Mouse (Mus musculus): ENCODE measurements at regions not wholly inside any gene's neighbourhood (a gene's known extent, or its start where the extent isn't known, plus 50 kb on each side); places are given as distances from the start of the nearest gene placed in this dataset.
"Not testable (repeated sequence)": the region's sequence is repeated elsewhere in the genome, so short reads cannot be mapped to it uniquely, and the experiment has no call there.

DNA sequence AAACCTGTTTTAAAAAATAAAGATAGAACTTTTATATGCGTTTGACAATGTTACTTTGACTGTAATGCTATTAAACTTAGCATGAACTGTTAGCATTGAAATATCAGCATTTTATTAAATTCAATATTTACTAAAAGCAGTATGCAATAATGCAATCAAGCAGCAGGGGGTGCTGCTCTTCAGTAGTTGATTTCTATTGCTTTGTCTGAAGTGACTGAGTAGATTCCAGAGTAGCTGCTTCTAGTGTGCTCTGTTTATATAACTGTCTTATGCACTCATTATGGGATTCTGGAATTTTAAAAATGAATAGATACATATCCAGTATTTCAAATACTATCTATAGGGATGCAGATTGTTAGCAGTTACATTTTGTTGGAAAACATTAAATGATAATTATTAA lies 146.2 kb downstream of the Gm28710 start:
- 31% methylated on average over 1 of the region's 1 CpGs for WGBS
- no peak for DNase-seq (ENCODE audit: low read depth, low spot score)

DNA sequence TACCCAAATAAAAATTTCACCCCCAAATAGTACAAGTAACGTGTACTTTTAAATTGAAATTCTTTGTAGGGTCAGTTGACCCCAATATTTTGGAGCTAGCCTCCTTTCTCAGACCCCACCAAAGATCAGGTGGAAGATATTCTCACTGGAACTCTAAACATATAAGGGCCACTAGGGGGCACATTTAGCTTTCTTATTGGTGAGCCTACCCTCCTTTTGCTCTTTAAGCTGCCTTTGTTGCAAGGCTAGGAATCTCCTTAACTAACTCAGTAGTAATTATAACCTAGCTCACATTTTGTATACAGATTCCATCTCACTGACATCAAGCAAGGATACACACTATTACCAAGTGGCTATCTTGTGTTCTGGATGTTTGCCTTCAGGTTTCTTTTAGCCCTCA lies 155.8 kb downstream of the Gm28710 start:
- DNase-seq (ENCODE audit: low read depth, low spot score): peak; percentile 45
- 16% methylated on average over 1 of the region's 1 CpGs for WGBS

DNA sequence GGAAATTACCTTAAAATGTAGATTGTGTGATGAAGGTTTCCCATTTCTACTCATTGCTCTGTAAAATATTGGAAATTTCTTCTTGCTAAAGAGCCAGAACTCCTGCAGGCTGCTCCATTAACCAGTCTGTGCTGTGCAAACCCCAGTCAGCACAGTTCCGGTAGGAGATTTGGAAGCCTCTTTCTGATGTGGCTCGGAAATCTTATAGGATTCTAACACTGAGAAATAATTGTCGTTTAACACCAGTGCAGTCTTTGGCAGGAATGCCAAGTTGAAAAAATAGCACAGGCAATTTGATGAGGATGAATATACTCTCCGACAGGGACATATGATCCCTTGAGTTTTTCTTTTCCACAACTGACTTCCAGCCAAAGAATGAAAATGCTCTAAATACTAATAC lies 176.1 kb downstream of the Gm28710 start:
- DNase-seq (ENCODE audit: low read depth, low spot score): no peak
- WGBS: 81% methylated on average over 4 of the region's 4 CpGs

DNA sequence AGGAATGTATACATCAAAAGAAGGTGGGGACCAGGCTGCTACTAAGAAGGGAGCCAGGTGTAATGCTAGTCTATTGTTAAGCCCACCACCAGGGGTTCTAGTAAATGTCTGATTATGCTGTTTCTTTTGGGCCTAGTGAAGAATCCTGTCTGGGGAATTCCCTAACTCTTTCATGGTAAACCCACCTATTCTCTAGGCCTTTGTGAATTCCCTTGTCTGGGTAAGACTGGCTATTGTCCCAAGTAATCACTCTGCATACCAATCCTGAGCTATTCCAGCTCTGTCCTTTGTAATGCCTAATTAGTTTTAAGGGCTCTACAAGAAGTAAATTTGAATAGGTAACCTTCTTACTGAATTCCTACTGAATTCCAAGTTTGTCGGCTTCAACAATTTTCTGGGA lies 177.2 kb downstream of the Gm28710 start:
- WGBS: 83% methylated on average over 1 of the region's 1 CpGs
- not testable (repeated sequence) for DNase-seq (ENCODE audit: low read depth, low spot score)

DNA sequence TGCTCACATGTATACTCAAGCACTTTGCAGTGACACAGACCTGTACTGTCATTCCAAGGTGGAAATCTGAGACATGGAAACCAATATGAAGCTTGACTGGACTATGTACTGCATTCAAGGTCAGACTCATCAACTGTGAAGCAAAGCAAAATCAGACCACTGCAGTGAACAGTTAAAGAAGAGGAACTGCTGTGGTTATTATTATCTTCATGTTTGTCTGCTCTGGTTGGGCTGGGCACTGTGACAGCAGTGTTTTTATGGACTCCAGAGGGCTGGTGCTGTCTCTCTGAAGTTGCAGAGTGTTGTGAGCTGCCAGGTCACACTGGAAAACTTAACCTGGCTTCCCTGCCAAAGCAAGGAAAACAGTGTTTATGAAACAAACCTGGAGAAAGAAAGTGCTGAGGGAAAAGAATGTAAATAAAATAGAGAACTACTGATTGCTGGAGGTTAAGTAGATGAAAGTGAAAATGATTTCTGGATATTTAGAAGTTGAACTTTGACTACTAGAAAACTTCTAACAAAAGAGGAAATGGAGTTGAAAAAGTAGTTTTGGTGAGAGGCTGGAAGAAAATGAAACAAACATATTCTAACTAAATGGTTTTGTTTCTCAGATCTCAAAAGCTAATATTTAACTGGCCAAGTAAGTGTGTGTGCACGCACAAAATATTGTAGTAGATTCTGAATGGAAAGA lies 181.7 kb downstream of the Gm28710 start:
- peak; percentile 22 for DNase-seq (ENCODE audit: low read depth, low spot score)
- 10% methylated on average over 1 of the region's 1 CpGs for whole genome bisulfite sequencing

DNA sequence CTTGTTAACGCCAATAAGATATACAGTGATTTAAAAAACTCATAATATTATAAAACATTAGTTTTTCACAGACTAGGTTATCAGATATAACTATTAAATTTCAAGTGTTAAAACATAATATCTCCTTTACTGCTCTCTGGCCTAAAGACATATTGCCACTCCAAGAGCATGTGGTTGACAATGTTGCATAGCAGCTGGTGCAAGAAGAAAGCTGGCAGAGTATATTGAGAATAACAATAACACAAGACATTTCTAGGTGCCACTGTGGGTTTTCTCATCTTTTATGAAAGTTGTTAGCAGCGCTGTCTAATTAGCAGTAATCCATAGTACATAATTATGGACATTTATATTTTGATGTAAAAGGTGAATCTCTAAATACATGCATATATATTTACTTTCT lies 184.4 kb downstream of the Gm28710 start:
- WGBS: 95% methylated on average over 2 of the region's 2 CpGs
- DNase-seq (ENCODE audit: low read depth, low spot score): no peak

DNA sequence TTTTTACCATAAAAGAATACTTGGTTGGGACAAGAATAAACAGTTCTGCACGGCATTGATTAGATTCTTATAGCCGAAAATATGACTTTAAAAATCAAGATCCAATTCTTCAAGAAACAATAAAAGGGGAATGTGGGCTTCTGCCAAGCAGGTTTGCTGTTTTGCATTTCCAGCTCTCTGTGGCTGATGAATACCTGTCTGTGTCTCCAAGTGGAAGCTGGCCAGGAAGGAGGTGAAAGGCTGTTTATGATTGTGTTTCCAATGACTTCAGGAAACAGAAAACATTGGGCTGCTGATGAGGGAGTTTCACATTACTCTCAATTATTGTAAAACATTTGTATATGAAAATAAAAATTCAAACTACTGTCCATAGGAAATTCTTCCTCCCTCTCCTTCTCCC lies 193.3 kb downstream of the Gm28710 start:
- WGBS: 27% methylated on average over 2 of the region's 2 CpGs
- no peak for DNase-seq (ENCODE audit: low read depth, low spot score)

DNA sequence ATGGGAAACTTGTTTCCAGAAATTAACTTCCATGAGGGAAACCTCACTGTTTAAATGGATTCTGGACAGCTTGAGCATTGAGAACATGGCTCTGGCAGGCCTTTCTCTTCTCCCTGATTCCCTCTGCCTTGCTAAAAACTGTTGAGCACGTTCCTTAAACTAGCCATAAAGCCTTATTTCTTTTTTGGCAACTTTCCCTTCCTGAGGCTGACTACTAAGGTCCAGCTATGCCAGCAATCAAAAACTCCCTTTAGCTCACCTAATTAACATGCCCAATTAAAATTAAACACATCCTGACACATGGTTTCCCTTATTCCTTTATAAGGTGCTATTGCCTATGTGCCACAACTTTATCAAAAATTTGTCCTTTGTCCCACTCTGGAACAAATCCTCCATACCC lies 199.9 kb downstream of the Gm28710 start:
- WGBS: 34% methylated on average over 1 of the region's 1 CpGs
- DNase-seq (ENCODE audit: low read depth, low spot score): no peak

DNA sequence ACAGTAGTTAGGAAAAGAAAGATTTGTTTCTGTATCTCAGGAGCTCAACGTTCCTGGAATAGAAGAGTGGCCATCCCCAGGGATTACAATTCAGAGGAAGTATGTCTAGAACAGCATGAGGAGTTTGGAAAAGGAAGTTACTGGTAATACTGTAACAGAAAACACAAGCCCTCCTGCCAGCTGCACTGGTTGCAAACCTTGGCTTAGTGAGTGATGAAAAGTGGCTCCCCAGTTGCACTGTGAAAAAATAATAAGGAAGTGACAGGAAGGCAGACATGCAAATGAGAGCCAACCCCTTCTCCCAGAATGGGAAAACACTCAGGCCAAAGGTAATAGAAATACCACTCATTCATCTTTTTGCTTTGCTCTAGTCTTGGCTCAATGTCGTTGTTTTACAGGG lies 207.6 kb downstream of the Gm28710 start:
- DNase-seq (ENCODE audit: low read depth, low spot score): no peak
- 33% methylated on average over 2 of the region's 2 CpGs for WGBS

DNA sequence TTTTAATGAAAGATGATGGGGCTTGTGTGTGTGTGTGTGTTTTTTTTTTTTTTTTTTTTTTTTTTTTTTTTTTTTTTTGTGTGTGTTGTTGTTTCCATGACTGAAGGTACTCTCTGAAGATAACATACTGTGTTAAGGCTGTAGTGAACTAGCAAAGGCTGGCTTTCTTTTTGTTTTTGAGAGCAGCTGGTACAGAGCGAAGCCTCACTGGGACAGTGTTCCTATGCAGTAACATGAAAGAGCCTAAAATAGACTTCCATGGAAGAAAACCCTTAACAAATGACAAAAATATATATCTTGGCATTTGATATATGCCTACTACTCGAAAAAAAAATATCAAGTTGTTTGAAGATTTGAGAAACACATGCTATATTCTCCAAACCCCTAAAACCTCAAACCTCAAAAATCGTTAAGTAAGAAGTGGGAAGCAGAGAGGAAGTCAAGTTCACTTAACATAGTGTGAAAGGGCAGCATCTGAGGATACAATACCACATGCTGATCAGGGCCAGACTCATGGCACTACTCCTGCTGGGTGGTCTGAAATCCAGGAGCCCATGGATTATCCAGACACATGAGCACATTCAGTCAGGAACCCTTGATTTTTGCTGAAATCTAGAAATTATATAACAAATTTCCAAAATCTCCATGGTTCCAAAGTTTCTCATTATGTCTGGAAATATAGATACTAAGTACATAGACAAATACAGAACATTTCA lies 215.4 kb downstream of the Gm28710 start:
- WGBS: 64% methylated on average over 3 of the region's 3 CpGs

DNA sequence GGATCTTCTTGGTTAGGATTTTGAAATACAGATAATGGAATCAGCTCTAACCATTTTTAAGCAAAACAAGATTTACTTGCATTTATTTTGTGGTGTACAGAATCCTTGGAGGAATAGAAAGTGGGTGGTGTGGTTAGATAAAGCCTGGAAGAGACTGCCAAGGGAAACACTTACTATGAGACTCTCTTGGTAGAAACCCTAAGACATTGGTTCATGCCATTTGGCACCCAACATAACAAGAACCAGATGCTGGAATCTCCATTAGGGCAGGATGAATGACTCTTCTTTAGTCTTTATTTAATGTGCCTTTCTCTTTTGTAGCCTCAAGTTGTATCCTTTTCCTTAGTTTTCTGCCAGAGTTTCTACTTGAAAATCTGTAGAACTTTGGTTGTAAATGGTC lies 230.0 kb downstream of the Gm28710 start:
- no peak for DNase-seq (ENCODE audit: low read depth, low spot score)

More for the DNA sequence above, 215.4 kb downstream of the Gm28710 start:
- no peak for DNase-seq (ENCODE audit: low read depth, low spot score)

DNA sequence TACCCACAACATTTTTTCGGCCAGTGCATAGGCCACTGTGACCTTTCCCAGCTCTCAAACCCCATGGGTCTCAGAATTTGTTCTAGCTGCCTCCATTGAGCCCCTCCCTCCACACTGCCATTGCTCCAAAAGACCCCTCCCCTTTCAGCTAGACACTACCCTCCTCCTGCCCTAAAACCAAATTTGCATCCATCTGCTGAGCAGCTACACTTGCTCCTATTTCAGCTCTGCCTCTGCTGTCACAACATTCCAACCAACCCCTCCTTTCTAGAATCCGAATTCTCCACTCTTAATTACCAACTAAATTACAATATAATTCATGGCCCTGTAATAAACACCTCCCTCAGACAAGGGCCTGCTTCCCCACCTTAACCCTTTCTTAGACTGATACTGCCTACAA lies 262.3 kb downstream of the Gm28710 start:
- 56% methylated on average over 2 of the region's 2 CpGs for WGBS
- DNase-seq (ENCODE audit: low read depth, low spot score): no peak

DNA sequence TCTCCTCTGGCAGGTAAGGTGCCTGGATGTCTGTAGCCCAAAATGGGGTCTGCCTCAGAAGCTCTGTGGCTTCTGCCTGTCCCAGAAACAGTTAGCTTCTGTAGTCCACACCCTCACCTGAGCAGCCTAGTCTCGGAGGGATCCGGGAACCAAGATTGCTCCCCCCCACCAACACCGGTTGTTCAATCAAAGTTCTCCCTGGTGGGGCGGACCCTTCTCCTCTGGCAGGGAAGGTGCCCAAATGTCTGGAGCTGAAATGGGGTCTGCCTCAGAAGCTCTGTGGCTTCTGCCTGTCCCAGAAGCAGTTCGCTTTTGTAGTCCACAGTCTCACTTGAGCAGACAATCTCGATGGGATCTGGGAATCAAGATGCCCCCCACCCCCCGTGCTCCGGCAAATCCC lies 273.0 kb downstream of the Gm28710 start:
- no peak for DNase-seq (ENCODE audit: low read depth, low spot score)
- WGBS: 97% methylated on average over 8 of the region's 8 CpGs

DNA sequence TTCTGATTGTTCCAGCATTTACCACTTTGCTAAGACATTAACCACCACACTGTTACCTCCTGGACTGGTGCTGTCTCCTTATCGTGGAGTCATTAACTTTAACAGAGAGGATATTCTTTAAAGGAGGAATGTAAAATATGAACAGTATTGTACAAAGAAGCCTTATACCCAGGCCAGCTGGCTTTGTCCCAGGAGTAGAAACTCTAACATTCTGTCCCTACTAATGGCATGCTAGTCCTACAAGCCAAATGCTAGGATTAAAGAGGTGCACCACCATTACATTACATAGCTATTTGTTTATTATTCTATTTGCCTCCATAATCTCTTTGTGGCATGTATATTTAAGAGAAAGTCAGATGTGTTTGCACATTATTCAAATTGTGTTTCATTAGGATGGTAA lies 288.8 kb downstream of the Gm28710 start:
- WGBS: 68% methylated on average over 1 of the region's 1 CpGs

DNA sequence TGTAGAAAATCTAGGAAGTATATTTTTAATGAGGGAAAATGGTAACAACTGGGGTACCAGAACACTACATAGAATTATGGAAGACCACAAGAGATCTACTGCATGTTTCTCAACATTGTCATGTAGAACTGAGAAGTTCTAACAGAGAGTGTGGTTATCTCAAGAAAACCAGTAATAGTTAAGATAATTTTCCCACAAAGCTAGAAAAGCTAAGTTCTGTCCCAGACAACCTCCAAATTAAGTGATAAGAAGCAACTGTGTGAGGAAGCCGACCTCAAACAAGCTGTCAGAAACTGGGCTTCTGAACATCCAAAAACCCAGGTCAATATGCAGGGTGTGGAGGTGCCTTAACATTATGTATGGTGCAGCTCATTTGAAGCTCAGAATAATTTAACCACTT lies 261.4 kb upstream of the Speer4f2 start:
- DNase-seq (ENCODE audit: low read depth, low spot score): no peak
- WGBS: 87% methylated on average over 1 of the region's 1 CpGs

More for the DNA sequence above, 288.8 kb downstream of the Gm28710 start:
- DNase-seq (ENCODE audit: low read depth, low spot score): no peak

DNA sequence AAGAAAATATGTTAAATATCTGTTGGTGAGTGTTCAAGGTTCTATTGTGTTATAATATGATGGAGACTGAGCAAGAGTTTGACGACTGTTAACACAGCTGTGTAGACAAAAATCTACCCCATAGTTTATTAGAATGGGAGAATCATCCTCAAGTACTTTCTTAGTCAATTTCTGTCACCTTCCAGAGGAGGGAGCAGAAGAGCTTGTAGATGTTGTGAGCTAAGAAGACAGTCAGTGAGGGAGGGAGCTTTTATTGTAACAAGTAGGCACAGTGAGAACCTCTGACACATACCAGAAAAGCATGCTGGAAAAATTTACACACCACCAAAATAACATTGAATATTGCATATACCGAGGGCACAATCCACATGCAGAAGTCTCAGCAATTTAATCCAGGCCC lies 261.0 kb upstream of the Speer4f2 start:
- 10% methylated on average over 2 of the region's 2 CpGs for WGBS

DNA sequence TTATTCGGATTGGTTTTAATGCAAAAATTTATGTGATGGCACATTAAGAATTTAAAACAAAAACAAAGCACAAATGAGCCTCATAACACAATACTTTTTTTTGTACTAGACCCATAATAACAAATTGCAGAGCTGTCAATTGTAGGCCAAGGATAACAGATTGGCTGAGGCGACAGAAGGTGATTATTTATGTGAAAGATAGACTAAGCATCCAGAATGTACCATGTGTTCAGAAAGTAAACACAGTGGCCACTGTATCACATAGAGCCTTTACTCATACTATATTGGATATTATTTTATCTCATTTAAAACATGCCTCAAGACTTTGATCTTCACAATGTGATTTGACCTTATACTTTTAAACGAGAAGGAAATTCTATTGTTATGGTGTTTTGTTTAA lies 257.9 kb upstream of the Speer4f2 start:
- WGBS: 70% methylated on average over 3 of the region's 3 CpGs
- no peak for DNase-seq (ENCODE audit: low read depth, low spot score)

More for the DNA sequence above, 261.0 kb upstream of the Speer4f2 start:
- DNase-seq (ENCODE audit: low read depth, low spot score): peak; percentile 48

DNA sequence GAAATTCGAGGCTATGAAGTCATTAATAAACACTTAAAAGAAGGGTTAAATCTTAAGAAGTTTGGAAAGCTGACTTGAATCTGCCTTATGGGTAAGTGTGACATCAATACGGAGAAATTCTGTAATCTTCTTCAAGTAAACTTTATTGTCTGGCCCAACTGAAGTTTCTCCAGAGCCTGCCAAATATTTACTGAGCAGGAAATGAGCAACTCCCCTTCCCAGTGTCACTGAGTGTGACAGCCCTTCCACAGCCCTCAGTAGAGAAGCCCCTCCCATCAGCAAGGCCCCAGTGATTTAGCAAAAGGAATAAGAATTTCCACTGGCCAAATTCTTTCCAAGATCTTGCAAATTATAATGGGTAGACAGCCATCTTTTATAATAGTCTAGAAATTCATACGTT lies 256.9 kb upstream of the Speer4f2 start:
- no peak for DNase-seq (ENCODE audit: low read depth, low spot score)
- 37% methylated on average over 3 of the region's 3 CpGs for WGBS

DNA sequence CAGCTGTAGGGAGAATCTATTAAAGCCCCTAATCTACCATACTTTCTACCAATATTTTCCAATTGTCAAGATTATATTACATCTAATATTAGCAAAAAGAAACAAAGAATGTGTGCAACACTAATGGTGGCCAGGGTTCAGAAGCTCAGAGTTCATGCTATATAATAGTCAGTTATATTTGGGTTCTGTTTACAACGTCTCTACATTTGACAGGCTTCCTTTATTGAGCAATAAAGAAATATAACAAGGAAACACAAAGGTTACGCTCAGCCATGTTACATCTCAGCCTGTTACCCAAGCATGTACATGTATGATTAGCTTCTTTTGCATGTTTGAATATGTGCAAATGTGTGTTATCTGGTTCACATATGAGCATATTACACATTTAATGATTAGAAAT lies 247.7 kb upstream of the Speer4f2 start:
- WGBS: 24% methylated on average over 2 of the region's 2 CpGs
- peak; percentile 42 for DNase-seq (ENCODE audit: low read depth, low spot score)

DNA sequence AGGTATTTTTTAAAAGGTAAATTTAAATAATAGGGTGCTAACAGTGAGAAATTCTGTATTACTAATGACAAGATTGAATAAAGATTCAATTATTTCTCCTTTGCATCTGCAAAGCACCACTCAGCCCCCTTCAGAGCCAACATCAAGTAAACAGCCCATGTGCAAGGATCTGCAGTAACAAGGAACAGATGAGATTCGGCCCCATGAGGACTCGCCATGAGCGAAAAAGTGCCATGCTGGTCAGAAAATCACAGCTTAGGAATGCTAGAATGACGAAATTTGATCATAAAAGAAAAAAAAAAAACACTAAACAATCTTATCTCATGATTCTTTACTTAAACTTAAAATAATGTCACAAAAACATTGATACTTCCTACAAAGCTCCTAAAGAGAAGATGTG lies 245.5 kb upstream of the Speer4f2 start:
- 90% methylated on average over 4 of the region's 4 CpGs for WGBS
- DNase-seq (ENCODE audit: low read depth, low spot score): no peak

DNA sequence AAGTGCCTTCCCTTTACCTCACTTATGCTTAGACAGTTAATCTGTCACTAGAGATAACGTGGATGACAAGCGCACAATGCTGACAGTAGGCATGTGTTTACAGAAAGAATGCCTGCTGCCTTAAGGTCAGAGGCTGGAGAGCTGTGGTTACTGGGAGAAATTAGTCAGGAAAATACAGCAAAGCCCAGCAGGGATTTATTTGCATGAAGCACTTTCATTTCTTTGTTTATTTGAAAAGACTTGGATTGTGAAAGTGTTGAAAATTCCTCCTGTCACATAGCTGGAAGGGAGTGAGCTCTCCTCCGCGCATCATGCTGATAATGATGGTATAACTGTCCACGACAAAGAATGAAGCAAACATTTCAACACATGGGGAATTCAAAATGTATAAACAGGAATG lies 237.5 kb upstream of the Speer4f2 start:
- WGBS: 52% methylated on average over 5 of the region's 5 CpGs
- no peak for DNase-seq (ENCODE audit: low read depth, low spot score)

DNA sequence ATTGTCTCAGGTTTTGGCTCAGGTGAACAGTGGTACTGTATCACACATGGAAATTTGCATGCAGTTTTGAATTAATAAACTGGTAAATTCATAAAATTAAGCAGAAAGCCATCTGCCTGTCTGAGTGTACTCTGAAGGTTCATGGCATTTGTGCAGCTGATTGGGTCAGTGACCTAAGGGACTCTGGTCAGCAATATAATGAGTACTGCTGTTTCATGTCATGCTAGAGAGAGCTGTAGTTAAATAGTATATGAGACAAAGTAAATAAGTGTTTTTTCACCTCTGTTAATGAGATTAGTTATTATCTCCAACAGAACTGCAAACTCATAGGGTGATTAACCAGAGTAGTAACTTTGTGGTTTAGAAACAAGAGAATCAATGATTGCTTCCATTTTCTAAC lies 231.4 kb upstream of the Speer4f2 start:
- no peak for DNase-seq (ENCODE audit: low read depth, low spot score)

Measured in large intestine, adult 2 months (tissue).